Mouse (Mus musculus) monocyte, adult 2 months (primary cell): ENCODE data around the gene Nrros.

Experiments used
- DNase-seq, 2 experiments: peaks; one replicate each; pipeline ENCODE4 v3.0.0; 2022; ENCODE audit warnings: low spot score in 2 of 2, low read depth in 1 of 2

The Nrros gene

DNA sequence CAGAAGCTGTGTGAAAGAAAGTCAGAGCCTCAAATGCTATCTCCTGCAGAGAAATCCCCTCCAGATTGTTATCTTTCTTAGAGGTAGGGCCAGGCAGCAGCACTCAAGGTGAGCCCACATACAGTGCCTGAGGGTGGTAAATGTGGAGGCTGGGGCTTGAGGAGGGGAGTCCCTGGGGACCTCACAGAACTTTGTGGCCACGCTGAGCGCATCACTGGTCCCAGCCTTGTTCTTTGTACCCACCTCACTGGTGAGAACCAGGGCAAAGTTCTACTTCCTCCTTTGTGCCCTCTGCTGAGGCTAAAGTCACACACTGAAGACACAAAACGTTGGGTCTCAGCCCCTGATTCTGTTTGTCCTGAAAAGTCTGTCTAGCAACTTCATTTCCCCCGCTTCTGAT lies 2.0 kb downstream of the Nrros start:
- DNase-seq = peak in 1 of 2 experiments; percentile 80

GRCm38 (mm10) chr16:32160742-32161323 lies 4.6 kb downstream of the Nrros start:
- no peak for DNase-seq

- DNase-seq = no peak
Measured at GRCm38 (mm10) chr16:32158966-32159365, 6.4 kb downstream of the Nrros start.

DNA sequence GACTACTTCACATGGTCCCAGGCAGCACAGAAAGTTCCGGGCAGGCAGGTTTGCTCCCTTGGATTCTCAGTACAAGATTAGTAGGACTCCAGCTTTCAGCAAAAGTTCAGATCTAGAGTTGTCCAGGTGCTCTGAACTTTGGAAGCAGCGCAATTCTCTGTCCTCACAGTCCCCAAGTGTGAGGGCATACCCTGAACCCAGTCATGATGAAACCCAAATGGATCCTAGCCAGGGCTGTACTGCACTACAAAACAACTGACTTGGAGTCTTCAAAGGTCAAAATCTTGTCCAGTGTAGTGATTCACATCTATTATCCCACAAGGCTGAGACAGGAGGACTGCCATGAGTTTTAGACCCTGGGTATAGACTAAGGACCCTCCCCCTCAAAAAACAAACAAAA lies 8.0 kb downstream of the Nrros start:
- DNase-seq = no peak

GRCm38 (mm10) chr16:32156719-32157118 lies 8.7 kb downstream of the Nrros start:
- DNase-seq = no peak

DNA sequence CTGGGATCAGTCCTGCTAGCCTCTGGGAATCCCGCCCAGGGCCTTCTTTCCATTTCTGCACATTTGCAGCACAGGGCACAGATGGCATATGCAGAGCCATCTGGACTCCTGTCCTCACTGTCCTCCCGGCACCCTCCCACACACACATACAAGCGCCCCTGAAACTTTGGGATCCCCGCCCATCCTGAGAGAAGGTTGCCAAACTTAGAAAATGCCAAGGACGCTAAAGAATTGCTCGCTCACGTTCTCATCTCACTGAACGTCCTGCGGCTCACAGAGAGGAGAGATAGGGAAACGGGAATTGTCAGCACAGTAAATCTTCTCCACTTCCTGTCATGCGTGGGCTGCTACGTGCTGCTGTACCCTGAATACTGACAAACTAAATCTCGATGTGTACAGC lies 11.0 kb downstream of the Nrros start:
- DNase-seq = no peak

- no peak for DNase-seq
Measured at GRCm38 (mm10) chr16:32153976-32154375, 11.4 kb downstream of the Nrros start.

- no peak for DNase-seq
Measured at GRCm38 (mm10) chr16:32147589-32148207, 17.7 kb downstream of the Nrros start.

DNA sequence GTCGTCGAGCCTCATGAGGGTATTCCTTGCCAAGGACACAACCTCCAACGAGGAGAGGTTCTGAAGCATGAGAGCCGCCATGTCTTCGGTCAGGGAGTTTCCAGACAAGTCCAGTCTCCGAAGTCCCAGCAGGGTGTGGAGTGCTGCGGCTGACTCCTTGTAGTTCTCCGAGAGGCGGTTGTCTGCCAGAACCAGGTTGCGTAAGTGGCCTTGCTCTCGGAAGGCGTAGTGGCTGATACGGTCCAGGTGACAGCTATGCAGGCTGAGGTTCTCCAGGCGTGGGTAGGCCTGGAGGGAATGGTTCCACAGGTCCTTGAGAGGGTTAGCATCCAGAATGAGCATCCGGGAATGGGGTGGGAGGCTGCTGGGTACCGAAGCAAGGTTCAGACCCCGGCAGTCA lies 20.8 kb downstream of the Nrros start:
- DNase-seq = no peak

- no peak for DNase-seq
Measured at GRCm38 (mm10) chr16:32143766-32144165, 21.6 kb downstream of the Nrros start.

DNA sequence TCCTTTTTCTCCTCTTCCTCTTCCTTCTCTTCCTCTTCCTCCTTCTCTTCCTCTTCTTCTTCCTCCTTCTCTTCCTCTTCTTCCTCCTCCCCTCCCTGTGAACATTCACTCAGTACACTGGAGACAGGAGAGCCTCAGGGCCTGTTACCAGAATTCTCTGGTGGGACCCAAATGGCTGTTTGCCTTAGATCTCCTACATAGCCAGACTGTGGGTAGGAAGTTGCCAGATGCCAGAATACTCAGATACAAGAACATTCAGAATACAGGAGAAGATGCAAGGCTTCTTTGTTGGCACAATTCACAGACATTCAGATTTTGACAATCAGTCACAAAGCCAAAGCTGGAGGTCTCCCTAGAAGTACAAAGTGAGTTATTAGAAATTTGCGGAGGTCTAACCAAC lies 26.4 kb downstream of the Nrros start:
- no peak for DNase-seq

- DNase-seq = no peak
Measured at GRCm38 (mm10) chr16:32135842-32136357, 29.5 kb downstream of the Nrros start.

DNA sequence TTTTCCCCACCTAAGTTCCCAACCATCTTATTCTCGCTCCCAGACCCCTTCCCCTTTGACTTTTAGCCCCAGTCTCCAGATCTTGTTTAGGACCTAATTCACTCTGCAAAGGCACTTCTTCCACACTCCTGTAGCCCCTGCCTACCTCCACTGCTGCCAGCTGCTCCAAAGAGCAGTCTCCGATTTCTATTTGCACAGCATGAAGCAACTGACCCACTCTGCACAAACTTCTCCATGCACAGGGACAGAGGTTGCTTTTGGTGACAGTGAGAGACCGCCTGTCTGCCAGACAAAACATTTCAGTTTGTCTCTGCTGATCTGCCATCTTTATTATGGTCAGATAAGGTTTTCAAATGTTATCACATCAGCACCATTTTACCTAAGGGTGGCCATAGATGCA lies 32.2 kb downstream of the Nrros start:
- DNase-seq = no peak

DNA sequence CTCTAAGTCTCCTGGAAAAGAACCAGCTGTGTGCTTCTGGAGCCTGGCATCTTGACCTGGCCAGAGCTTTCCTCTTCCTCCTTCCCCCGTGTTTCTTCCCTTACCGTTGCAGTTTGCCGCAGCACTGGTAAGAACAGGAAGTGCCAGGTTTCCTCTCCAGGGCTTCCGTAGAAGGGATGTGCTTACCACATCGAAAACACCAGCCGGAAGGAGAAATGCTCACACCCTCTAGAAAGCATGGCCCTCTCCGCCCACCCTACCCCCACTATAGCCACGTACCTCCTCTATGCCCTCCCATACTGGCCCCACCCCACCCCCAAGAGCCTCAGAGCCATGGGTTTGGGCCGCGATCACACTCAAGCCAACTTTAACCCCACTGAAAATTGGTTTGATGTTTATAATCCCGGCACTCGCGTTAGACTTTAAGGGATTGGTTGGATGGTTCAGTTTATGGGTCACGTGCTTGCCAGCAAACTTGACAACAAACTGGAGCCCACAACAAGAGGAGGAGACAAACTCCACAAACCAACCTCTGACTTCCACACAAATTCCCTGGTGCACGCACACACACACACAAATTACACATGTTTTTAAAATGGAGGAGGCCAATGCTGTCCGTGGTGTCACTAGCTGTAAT lies 35.1 kb downstream of the Nrros start:
- DNase-seq = peak; percentile 29 to 47

- no peak for DNase-seq
Measured at GRCm38 (mm10) chr16:32129449-32130189, 35.8 kb downstream of the Nrros start.

- no peak for DNase-seq
Measured at GRCm38 (mm10) chr16:32127046-32127445, 38.3 kb downstream of the Nrros start.

DNA sequence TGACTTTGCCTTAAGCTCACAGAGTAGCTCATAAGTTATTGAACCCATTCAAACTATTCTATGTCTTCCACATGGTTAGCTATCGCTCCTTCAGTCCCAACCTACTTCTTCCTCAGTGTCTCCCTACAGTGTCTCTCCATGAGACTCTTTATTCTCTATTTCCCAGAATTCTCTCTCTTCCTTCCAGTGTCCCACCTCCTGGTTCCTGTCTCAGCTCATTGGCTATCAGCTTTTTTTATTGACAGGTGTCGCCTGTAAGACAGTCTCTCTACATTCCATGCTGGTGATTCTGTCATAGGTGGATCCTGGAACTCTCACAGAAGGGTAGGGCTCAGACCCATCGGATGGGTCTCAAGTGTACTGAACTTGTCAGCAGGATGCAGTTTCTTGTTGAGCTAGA lies 40.0 kb downstream of the Nrros start:
- DNase-seq = no peak

- DNase-seq = peak; percentile 45 to 53
Measured at GRCm38 (mm10) chr16:32124444-32125335, 40.7 kb downstream of the Nrros start.

- no peak for DNase-seq
Measured at GRCm38 (mm10) chr16:32124020-32124419, 41.4 kb downstream of the Nrros start.

DNA sequence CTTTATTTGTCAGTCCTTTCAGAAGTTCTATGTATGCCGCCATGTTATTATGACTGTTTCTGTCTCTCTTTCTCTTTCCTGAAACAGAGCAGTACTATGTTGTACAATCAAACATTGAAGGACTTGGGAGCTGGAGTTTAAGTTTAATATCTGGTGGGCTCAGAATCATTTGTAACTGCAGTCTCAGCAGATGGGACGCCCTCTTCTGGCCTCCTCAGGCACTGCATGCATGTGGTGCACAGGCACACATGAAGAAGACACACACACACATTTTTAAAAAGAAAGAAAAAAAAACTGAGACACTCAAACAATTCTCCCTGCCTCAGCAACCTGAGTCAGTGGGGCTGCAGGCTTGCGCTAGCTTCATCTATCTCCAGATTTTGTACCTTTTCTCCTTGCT lies 44.9 kb downstream of the Nrros start:
- no peak for DNase-seq

- no peak for DNase-seq
Measured at GRCm38 (mm10) chr16:32116186-32116585, 49.2 kb downstream of the Nrros start.
